Mouse (Mus musculus) brain, embryonic 14.5 days (tissue): ENCODE measurements at regions not wholly inside any gene's neighbourhood (a gene's known extent, or its start where the extent isn't known, plus 50 kb on each side); places are given as distances from the start of the nearest gene placed in this dataset.
A peak's percentile ranks its signal among the peaks of the same experiment; 100 is the strongest.

ENCODE experiments used
- DNase-seq: peaks from one replicate; pipeline ENCODE4 v3.0.0-alpha.2; 2011; ENCODE audit warnings: low read depth
- CTCF ChIP-seq: fragments of 200-500 bp; IDR thresholded peaks from 2 replicates; pipeline ENCODE4 v1.5.1; 2012; ENCODE audit warnings: inconsistent platforms, mild to moderate bottlenecking, moderate library complexity, borderline replicate concordance; ENCODE audit not compliant: insufficient read depth, insufficient read length; ENCODE audit errors: extremely low read depth
- POLR2A ChIP-seq: fragments of 200-500 bp; IDR thresholded peaks from 2 replicates; pipeline ENCODE4 v1.6.1; 2012; ENCODE audit warnings: mild to moderate bottlenecking, inconsistent platforms, borderline replicate concordance; ENCODE audit not compliant: poor library complexity, insufficient read depth, insufficient read length, severe bottlenecking; ENCODE audit errors: extremely low read depth

DNA sequence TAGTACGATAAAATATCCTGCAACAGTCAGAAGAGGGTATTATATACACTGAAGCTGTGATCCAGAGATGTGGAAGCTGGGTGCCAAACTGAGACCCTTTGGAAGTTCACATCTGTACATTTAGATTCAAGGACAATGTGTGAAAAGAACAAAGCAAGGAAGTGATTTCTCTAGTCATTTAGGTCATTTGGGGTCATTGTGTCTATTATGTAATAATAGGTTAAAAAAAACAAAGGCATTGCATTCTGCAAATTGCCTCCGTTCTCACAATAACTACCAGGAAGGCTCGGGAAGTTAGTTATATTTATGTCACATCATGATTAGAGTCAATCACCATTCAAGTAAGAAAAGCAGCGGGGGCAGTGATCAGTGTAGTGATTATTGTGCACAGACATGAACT, 563.3 kb downstream of the Trim52 start:
- DNase-seq = no peak
- no peak for TF ChIP-seq POLR2A
- no peak for TF ChIP-seq CTCF

DNA sequence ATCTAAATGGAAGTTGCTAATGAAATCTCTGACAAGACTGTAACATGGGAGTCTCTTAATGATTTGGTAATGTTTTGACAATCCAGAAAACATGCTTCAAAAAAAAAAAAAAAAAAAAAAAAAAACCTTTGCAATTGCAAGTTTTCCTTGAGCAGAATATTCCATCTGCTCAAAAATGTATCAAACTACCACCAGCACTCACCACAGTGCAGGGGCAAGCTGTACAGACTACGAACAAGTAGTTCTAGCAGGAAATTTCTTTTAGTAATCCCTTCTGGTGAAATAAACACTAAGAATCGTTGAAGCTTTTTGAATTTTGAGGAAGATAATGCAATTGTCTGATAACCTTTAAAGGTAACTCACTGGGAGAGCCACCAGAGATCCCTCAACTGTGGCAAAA, 572.0 kb downstream of the Trim52 start:
- DNase-seq = peak; percentile 23
- no peak for TF ChIP-seq CTCF
- TF ChIP-seq POLR2A = no peak

DNA sequence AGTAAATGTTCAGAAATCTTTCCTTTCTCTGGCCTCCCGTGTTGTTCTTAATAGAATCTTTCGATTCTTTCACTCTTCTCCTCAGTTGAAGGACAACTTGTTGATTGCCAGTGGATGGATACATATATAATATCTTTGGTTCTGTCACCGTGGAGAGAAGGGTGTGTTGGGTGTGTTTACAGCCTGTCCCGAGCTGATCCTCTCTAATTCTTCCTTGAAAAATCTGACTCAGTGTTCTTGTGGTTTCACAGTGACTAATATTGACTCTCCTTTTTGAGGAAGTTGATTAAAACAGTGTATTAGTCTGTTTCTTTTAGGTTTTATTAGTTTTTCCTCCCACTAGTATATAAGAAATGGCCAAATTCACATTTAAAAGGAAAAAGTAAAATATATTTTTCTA, 575.2 kb downstream of the Trim52 start:
- TF ChIP-seq POLR2A = no peak
- TF ChIP-seq CTCF = no peak
- no peak for DNase-seq

DNA sequence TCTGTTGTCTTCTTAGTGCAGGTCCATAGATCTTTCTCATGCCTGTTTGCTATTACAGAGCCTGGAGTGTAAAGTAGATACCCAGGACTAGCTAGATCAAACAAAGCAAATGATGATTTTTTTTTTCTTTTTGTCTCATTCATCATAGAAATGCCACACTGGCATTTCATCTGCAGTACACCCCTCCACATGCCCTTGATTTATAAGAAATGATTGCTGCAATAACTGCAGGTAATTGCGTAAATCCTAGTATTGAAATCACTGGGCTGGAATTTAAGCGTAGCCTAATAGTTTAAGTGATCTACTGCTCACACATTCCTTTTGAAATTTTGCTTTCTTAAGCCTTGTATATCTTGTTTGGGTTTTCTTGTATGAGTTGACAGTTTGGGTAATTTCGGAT, 581.4 kb downstream of the Trim52 start:
- TF ChIP-seq CTCF = no peak
- no peak for TF ChIP-seq POLR2A
- no peak for DNase-seq

DNA sequence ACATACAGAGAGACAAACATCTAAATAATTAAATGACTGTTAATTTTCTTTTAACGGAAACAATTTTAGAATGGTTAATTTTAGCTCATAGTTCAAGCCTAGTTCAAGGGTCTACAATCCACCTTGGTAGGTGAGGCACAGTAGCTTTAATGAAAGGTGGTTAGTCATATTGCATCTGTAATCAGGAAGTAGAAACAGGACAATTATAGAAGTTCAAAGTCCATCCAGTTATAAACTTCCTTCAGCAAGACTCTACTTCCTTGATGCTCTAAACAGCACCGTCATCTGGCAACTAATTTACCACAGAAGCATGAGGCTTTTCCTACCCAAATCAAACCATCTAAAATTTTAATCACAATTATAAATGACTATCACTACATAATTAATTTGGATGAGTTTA, 608.0 kb downstream of the Trim52 start:
- DNase-seq = no peak
- TF ChIP-seq POLR2A (no peak), CTCF (no peak)

DNA sequence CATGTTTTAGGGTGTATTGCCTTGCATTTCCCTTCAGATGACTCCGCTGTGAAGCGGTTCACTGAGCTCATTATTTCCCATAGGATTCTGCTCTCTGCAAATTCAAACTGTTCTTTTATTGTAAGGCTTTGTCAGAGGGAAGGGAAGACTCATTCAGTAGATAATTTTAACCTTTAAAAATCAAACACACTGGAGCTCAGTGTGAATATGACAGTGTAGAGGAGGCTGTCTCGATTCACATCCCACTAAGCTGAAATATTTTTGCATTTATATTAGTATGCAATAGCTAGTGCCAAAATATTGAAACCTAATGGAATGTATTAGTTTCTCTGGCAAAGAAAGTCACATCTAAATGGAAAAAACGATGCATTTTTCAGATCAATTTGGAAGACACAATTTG, 627.8 kb downstream of the Trim52 start:
- TF ChIP-seq POLR2A = no peak
- TF ChIP-seq CTCF = no peak
- DNase-seq = peak; percentile 56

DNA sequence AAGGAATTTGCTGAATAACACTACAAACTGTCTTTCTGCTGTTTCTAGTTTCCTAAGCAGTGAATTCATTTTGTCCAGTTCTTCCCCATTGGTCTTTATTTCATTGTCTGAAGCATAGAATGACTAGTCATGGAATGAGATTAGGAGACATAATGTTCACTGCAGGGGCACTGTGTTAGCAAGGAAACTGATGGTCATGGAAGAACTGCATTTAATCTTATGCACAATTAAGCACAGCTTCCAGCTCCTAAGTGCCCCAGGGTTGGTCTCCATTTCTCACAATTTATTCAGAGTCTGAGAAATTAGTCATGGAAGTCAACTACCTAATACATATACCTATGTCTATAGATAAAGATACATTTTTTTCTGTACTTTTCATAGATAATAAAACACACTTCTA, 634.9 kb downstream of the Trim52 start:
- TF ChIP-seq CTCF = no peak
- TF ChIP-seq POLR2A = no peak
- DNase-seq = peak; percentile 35

DNA sequence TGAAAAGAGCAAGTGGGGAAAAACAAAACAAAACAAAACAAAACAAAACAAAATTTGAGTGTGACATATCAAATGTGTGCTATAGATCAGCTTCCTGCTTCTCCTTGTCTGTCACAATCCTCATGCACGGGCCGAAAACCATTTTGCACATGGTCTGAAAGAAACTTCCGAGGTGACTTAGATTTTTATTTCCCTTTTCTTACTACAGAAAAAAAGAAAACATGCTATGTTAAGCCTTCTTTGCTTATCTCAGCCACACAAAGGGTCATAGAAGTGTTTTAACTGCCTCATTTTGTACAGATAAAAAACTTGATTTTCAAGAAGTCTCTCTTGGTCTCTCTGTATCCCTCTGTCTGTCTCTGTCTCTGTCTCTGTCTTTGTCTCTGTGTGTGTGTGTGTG, 654.2 kb downstream of the Trim52 start:
- DNase-seq = no peak
- TF ChIP-seq POLR2A = no peak
- TF ChIP-seq CTCF = no peak

DNA sequence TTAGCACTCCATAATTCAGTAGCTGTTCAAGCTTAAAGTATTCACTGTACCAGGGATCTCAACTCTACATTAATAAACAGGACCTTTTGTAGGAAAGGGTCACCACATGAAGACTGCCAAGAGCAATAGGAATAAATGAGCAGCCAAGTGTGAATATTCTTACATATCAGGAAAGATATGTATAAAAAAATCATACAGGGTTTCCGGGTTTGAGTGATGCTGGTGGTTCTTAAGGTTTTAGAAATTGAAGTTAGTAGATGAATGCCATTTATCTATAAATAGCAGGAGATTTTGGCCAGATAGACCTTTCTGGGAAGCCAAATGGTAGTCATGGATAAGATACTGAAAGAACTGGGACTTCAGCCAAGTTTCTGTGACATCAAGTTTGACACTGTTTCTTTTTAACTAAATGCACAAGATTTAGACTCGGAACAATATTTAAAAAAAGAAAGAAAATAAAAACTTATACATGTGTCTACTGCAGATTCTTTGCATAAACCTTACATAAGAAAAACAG, 657.1 kb downstream of the Trim52 start:
- DNase-seq = no peak
- TF ChIP-seq CTCF (no peak), POLR2A (no peak)

DNA sequence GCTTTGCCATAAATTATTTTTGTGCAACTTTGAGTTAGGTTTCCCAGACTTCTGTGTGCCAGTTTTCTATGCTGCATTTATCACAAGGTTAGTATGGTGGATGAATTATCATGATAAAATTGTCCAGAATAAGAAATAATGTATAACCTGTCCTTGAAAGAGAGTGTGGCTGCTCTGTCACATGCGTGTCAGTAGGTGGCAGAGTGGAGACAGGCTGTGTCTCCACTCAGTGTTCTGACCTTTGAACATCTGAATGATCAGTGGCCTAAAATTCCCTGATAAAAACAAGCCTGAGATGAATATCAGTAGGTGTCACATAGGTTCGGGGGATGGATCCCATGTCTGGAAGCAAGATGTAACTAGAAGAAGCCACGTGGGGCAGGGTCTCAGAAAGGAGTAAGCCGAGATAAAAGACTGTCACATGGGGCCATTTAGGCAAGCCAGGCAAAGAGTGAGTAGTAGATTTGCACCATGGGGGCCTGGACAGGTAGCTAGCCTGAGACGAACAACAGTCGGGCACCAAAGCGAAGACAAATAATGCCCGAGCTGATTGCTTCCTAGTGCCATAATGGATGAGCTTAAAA, 660.0 kb downstream of the Trim52 start:
- peak; percentile 55 for DNase-seq
- TF ChIP-seq CTCF (peak; percentile 67; the same call in 1 of the 2 replicates), POLR2A (no peak)
